Mouse (Mus musculus) right cerebral cortex, postnatal 4 days (tissue): ENCODE results near the gene Coro1a.
"Not testable (repeated sequence)": the region's sequence is repeated elsewhere in the genome, so short reads cannot be mapped to it uniquely, and the experiment has no call there.

Experiments used
- DNase-seq: peaks from one replicate; pipeline ENCODE4 v3.0.0-alpha.2; 2022

Coro1a gene

DNA sequence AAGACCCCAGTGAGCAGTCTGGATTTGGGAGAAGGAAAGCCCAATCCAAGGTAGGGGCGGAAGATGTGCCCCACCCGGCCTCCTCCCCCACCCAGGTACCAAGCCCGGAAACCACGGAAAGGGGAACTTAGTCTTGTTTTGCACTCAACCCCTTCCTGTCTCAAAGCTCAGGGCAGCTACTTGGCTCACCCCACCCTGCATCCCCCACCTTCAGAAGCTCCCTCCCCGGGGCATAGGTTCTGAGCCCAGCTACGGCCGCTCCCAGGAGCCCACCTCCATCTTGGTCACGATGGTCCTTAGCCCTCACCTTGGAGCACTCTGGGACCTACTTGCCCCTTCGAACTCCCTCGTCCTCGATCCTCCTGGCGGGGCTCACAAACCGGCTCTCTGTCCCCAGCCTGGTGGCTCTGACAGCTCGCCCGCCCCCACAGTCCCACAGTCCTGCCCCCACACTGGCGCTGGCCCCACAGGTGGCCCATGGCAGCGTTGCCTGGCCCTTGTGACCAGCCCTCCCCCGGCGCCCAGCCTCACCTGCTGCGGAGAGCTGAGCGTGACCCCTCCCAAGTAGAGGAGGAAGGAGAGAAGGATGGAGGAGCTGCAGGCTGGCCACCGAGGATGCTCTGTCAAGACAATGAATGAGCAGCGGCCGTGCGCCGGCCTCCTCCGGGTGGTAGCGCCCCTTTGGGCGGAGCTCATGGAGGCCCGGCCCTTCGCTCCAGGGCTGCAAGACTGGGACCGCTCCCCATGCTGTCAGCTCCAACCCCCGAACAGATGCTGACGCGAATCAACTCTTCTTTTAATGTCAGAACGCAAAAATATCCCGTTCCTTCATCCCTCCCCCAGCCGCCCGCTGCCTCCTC is 3.2 kb downstream of the Coro1a start:
- peak; percentile 88 for DNase-seq

DNA sequence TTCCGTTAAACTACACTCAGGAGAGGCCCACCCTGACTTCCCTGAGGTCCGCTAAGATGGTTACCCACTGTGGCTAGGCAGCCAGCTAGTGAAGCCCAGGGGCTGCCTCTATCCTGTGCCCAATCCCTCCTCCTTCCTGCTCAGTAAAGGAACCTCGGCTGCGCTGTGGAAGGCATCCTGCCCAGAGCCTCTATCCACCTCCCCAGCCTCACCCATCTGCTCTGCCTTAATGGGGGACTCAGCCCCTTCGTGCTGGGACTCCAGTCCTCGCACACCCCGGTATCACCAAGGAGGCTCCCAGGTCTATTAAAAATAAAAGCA is 3.9 kb downstream of the Coro1a start:
- DNase-seq: no peak

DNA sequence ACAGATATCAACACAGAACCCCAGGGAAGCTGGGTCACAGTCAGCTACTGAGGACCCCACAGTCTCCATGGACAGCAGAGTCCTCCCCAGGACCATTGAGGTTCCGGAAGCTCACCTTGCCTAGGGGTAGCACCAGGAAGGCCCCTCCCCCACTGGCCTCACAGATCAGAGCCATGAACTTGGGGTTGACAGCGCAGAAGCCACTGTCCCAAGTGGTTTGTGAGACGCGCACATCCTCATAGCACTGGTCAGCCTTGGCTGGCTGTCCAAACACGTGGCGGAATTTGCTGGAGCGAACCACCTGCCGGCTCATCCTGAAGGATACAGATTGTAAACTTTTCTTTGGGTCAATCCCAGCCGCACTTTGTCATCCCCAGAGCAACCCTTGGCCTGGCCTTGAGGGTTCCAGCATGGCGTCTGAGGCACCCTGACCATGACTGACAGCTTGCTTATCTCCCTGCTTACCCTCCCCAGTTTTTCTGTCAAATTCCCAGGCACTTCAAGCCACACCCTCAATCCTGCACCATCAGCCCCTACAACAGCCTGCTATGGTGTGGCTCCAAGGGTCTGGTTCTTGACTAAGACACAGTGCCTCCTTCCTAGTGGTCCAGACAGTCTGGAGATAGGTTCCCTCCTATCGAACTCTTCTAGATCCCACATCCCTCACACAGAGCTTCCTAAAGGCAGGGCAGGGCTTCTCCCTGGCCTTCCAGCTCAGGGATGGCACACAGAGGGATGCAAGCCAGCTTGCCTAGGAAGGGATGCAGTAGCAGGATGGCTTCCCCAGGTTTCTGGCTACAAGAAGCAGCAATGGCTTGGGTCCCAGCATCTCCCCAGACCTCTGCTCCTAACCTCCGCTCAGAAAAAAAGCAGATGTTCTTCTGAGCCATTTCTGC is 4.5 kb downstream of the Coro1a start:
- DNase-seq: no peak

DNA sequence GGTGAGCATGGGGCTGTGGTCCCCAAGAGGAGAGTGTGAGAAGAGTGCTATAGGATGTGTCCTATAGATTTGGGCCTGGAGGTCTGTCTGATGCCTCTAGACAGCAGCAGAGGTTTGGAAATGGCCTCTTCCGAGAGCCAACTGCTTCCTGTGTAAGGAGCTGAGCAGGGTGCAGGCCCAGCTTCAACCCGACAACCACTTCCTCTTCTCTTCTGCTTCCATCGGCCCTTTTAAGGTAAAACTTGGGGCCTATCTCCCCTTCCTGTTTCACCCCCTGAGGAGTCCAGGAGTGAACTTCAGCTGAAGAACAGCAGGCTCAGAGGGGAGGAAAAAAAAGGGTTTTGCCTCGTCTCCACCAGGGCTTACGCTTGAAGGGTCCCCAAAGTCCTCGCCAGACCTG is 5.2 kb downstream of the Coro1a start:
- DNase-seq: no peak

DNA sequence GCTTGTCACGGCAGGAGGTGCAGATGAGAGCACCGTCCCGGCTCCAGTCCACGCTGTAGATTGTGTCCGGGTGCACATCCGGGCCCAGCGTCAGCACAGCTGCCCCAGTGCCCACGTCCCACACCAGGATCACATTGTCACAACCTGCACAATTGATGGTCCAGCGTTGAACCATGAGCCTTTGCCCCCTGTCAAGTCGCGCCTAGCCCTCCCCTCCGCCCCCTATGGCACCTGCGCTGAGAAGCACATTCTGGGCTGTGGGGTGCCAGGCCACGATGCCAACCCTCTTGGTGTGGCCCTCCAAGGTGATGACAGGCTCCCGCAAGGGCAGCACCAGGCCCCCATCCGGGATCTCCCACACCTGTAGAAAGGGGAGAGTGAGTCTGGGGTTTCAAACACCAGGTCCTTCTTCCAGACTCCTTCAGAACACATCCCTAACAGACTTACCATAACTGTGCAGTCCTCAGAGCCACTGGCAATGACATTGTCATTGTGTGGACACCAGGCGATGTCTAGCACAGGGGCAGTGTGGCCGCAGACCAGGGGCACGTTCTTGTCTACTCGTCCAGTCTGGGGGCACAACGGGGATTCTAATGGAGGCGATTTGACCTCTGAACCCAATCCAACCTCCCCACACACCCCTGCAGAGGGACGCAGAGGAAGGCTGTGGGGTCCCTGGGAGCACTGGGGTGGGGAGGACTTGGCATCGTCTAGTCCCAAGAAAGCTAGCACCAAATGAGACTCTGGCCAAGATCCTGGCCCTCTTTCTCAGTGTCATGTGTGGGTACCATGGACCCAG is 5.8 kb downstream of the Coro1a start:
- no peak for DNase-seq

DNA sequence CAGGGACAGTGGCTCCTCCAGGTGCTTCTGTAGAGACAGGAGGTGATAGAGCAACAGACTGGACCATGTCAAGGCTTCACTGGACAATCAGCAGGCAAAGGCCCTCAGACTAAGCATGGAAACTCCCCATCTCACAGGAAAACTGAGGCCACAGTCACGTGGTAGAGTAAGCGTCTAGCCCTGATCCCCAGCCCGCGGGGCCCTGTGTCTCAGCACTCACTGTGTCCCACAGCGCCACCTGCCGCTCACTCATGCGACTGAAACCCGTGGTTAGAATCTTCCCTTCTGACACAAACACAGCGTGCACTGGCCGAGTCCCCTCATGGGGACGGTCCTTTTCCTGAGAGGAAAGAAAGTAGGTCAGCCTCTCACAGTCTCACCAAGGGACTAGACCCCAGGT is 6.5 kb downstream of the Coro1a start:
- peak; percentile 98 for DNase-seq

DNA sequence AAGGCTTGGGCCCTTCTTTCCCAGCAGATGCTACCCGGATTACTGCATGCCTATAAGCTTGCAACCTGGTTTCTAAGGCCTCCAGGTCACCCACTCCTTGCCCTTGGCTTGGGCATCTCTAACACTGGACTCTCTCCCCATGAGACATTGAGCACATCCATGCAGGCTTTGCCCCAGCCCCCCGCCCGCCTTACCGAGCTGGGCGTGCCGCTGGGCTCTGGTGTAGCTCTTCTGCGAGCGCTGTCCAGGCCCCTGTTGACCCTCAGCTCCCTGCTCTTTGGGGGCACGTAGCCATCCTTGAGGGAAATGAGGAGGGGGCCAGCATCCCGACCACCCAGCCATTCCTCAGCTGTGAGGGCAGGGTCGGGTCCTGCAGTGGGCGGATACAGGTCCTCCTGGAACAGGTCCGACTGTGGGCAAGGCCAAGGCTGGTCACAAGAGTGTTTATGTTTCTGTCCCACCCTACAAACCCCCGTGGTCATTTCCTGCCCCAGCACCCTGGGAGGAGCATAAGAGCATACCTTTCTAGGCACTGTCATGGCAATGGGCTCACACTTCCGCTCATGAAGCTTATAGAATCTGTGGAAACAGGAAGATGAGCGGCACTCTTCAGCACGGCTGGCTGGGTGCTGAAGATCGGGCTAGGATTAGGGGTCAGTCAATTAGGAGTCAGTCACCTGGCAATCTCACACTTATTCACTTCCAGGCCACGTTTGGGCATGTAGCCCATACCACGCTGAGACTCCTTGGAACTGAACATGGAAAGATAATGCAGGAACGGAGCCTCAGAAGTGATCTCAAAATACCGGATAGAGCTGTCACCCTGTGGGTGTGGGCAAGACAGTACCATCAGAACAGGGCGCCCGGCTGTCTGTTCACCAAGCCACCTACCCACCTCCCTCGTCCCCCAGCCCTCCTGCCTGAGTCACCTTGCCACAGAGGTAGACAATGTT is 7.2 kb downstream of the Coro1a start:
- DNase-seq: no peak

DNA sequence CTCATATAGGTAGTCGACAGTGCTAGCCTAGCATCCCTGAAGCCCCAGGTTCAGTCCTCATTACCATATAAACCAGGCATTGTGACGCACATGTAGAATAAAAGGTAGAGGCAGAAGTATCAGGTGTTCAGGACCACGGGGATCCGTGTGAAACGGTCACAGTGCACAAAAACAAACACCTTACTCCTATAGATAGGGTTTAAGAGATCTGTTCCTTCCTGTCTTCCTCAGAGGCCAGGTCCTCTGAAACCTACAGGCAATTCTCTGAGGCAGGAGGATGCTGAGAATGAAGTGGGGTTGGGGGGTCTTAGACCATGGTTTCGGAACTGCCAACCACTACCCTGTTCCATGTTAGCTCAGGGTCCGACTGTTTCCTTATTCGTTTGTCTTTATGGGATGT is 9.7 kb downstream of the Coro1a start:
- no peak for DNase-seq

DNA sequence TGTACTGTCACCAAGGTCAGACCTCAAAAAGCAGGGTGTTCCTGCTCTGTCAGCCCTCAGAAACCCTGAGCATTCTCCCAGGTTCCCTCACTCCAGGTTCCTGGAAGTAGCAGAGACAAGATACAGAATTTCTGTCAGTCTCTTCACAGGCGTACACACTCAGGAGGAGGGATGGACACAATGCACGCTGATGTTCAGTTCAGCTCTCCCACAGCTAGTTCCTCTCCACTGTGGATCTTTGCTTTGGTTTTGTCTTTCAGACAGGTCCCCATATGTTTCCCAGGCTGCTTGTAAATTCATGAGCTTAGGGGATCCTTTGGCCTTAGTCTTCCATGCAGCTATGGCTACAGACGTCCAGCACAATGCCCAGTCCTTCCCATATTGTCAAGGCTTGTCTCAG is 10.7 kb downstream of the Coro1a start:
- no peak for DNase-seq

DNA sequence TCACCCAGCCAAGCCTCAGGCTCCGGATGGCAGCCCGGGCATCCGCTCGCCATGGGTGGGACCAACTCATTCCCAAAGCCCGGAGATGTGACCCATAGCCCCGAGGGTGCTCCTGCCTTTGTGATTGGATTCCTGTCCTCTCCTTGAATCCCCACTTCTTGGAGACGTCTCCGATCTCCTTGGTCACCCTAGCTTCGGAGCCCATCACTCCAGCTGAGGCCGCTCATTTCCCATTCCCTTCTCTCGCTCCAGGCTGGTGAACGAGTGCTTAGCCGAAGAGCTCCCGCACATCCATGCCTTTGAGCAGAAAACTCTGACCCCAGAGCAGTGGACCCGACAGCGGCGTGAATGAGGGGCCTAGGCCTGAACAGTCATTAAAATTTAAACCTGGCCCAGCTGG is 11.3 kb downstream of the Coro1a start:
- no peak for DNase-seq

DNA sequence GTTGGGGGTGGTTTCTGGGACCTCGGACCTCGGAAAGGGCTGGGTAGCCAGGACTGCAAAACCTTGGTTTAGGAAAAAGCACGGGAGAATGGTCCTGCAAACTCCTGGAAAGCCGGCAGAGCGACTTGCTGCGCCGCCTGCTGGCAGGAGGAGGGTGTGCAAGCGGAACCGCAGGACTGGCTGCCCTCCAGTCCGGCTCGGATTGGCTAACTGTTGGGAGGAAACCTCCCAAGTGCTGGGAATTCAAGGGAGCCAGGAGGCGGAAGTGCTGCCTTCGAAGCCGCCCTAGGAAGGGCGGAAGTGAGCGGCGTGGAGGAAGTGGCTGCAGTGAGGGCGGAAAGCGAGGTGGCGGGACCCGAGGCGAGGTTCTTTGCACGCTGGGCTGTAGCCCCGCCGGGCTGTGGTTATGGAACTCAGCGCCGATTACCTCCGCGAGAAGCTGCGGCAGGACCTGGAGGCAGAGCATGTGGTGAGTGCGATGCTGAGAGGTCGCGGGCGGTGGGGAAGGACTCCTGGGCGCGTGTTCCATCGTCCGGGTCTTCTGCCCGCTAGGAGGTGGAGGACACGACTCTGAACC is 11.9 kb downstream of the Coro1a start, which contains the start of gene Slx1b:
Slx1b (minus strand) TSS at position 154 of the 577 bp plus-strand sequence.
- DNase-seq: peak; percentile 89

DNA sequence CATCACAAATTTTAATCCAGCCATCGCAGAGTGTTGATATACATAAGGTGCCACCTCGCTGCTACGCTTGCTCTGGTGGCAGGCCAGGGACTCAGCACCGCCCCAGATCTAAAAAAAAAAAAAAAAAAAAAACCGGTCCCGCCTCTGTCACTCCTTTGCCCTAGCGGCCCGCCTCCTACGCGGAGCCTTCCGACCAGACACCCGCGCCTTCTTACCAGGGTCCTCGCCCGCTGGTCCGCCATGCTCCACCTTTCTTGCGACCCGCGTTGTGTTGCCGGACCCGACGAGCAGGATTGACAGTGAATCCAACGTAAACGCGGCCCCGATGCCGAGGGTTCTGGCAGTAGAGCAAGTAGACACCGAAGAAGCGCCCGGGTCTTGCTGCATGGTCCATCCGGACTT is 12.4 kb downstream of the Coro1a start, which contains the start of gene Bola2:
Bola2 (plus strand) TSS at position 192 of the 402 bp plus-strand sequence.
- DNase-seq: peak; percentile 60

DNA sequence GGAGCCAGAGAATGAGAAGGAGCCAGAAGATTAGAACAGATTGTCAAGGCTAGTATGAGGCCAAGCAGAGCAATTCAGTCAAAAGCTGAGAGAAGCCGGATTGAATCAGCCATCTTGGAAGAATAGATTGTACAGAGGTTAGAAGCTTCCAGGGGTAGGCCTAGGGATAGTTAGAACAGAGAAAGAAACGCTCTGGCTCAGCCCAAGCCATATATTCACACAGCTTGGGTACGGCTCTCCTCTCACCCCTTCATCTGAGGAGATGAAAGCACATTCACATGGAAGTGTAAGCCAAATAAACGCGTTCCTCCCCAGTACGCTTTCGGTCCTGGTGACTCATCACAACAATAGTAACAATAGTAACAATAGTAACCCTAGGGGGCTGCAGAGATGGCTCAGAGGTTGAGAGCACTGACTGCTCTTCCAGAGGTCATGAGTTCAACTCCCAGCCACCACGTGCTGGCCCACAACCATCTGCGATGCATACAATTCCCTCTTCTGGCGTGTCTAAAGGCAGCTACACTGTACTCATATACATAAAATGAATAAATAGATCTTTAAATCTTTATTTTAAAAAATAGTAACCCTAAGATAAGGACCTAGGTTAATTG is 13.0 kb downstream of the Coro1a start:
- DNase-seq: no peak

DNA sequence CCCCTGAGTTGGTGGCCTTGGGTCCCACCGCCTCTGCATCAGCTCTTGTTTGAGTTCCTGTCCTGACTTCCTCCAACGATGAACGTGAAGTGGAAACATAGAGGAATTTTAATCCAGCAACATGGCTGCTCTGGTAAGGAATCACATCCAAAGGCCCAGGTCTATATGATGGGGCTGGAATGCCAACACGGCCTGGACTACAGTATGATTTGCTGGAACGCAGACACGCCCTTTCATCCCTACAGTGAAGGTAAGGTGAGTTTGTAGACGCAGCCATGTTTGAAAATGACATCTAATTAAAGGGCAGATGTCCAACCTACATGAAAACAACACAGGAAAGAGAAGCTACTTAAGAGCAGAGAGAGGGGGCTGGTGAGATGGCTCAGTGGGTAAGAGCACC is 13.8 kb downstream of the Coro1a start:
- DNase-seq: no peak

DNA sequence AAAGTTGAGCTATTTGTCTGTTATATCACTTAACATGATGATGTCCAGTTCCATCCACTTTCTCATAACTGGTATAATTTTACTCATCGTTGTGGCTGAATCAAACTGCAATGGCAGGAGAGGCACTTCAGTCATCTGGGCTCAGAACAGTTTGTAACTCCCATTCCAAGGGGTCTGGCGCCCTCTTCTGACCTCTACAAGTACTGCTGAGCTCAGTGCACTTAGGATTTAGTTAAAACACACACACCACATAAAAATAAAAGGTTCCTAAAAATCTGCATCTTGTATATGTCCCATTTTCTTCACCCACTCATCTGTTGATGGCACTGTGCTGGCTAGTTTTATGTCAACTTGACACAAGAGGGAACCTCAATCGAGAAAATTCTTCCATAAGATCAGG is 14.3 kb downstream of the Coro1a start:
- peak; percentile 84 for DNase-seq

DNA sequence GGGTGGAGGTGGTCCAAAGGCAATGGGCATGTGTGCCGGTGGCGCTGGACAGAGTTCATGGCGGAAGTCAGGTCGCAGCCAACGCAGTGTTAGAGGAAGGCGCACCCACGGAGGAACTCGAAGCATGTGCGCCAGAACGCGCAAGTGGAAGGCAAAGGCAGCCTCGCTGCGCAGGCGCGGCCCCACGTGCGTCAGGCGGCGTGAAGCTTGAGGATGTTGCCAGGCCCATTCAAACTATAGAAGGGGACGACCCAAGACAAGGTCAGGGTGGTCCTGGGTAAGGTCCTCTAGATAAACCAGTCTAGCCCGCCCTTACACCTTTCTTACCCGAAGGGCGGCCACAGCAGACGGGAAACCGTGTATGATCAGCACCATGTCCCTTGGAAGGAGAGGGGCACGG is 15.2 kb downstream of the Coro1a start:
- no peak for DNase-seq

DNA sequence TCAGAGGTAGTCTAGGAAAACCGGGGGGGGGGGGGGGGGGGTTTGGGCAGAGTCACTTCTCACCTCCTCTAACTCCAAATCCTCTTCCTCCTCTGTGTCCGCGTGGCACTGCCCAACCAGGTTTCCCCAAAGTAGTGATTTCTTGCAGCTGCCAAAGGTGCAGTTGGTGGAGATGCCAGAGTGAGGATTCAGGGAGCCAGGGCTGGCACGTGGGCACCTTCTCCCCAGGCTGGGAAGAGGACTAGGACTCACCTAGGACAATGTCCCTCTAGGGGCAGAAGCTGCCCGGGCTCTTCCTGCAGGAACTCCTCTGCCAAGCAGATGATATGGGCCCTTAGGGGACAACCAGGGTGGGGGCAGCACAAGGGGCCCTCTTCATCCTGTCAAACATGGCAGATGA is 15.9 kb downstream of the Coro1a start:
- no peak for DNase-seq

DNA sequence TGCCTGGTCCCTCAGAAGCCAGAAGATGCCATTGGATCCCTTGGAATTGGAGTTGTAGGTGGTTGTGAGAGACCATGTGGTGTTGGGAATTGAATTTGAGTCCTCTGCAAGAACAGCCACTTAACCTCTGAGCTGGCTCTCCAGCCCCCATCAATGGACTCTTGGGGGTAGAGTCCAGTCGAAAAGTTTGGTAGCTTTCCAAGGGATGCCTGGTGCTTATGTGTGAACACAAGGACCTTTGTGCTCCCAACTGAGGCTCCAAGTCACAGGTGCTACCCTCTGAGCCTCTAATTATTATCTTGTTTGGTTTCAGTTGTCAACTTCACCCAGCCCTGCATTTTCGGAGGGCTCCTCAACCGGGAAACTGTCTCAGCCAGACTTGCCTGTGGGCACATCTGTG is 16.9 kb downstream of the Coro1a start:
- no peak for DNase-seq

DNA sequence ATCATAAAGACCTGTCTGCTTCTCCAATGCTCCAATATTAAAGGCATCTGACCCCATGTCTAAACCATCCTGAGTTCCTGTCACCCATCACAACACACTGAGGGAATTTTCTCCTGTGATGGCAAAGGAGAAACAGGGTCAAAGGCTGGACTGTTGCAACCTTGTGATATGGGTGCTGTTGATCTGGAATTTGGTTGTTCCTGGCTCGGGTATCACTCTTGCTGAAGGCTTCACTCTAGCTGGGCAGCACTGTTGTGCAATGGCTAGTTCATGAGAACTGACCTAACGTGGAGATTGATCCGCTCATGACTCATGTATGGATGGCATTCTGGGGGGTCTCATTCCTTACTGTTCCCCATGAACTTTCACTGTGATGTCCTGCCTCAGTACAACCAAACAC is 18.6 kb downstream of the Coro1a start:
- DNase-seq: no peak

DNA sequence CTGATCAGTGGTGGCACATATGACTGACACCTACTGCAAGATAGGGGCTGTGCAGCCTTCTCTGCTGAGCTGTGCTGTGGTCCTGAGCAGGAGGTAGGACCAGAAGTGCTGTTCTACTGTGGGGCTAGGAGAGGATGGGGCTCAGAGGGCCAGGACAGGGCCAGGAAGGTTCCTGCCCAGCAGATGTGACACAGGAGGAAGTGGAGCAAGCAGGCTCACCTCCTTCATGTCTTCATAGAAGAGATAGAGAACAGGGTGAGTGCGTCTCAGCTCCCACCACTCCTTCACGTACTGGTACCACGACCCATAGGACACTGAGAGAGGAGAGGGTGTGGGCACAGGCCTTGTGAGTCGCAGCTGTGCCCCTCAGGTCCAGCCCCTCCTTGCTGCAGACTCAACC is 19.4 kb downstream of the Coro1a start:
- DNase-seq: not testable (repeated sequence)

DNA sequence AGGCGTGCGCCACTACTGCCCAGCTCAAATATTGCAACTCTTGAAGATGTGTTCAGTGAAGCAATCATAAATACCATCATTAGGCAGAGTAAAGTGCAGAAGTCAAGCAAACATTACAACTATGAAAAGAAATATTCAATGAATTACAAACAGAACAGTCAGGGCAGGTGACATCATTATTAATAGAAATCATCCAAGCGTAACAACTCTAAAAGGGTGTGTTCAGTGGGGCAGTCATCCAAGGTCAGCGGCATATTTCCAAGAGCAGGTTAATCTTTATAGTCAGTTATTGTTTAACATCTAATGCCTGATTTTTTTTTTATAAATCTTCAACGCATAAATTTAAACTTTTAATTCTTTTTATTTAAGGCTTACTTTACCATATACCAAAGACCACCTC is 26.4 kb downstream of the Coro1a start:
- DNase-seq: no peak
